Mouse (Mus musculus) heart, embryonic 16.5 days (tissue): ENCODE data around the gene Cblb. TPM values are rescaled to one million over a fixed set of nuclear protein-coding genes. Genes with fewer than 3 reads are reported as not detected.

Source experiments
- ATAC-seq: fragments of 200-750 bp; cut with Nextera tagmentation; replicated peaks from 2 replicates; pipeline ENCODE4 v1.8.0; 2017; ENCODE audit warnings: moderate number of reproducible peaks; ENCODE audit not compliant: insufficient read depth, low FRiP score; ENCODE audit errors: extremely low read depth
- H3K27ac ChIP-seq: fragments of 300-500 bp; sonication (generic); 2 replicates; pipeline ENCODE4 v1.5.1; 2014; ENCODE audit warnings: mild to moderate bottlenecking, low read length, control low read depth, moderate library complexity
- H3K27me3 ChIP-seq: fragments of 300-500 bp; sonication (generic); 2 replicates; pipeline ENCODE4 v1.6.1; 2014; ENCODE audit warnings: low read length, mixed read lengths; ENCODE audit not compliant: control insufficient read depth, insufficient read depth
- H3K36me3 ChIP-seq: fragments of 300-500 bp; sonication (generic); 2 replicates; pipeline ENCODE4 v1.6.1; 2014; ENCODE audit not compliant: control insufficient read depth, insufficient read depth
- H3K4me1 ChIP-seq: fragments of 300-500 bp; sonication (generic); 2 replicates; pipeline ENCODE4 v1.6.1; 2014; ENCODE audit warnings: low read length, mixed read lengths; ENCODE audit not compliant: control insufficient read depth, insufficient read depth
- H3K4me2 ChIP-seq: fragments of 300-500 bp; sonication (generic); 2 replicates; pipeline ENCODE4 v1.6.1; 2014; ENCODE audit warnings: low read depth, mild to moderate bottlenecking, control low read depth, low read length
- H3K4me3 ChIP-seq: fragments of 300-500 bp; sonication (generic); 2 replicates; pipeline ENCODE4 v1.5.1; 2014; ENCODE audit warnings: mild to moderate bottlenecking, control low read depth, low read length
- H3K9ac ChIP-seq: fragments of 300-500 bp; sonication (generic); 2 replicates; pipeline ENCODE4 v1.6.1; 2014; ENCODE audit warnings: low read length, control low read depth
- H3K9me3 ChIP-seq: fragments of 300-500 bp; sonication (generic); replicated peaks from 2 replicates; pipeline ENCODE4 v1.6.1; 2016; ENCODE audit warnings: low read length; ENCODE audit not compliant: control insufficient read depth
- WGBS: fragments of 180-500 bp; shearing (Covaris S2); extraction: QIAGEN DNeasy Blood & Tissue Kit; methylation state at CpG from one replicate; pipeline ENCODE4 v1.1.7; 2014; 5-methylcytosine and 5-hydroxymethylcytosine counted together
- polyA plus RNA-seq: library from polyadenylated mRNA; unstranded; fragments of >200 nt; fragmentation: Nextera tagmentation; extraction: Ambion mirVana; gene quantifications from 2 replicates; pipeline ENCODE4 v1.2.1, GENCODE M21; 2015

Cblb gene
- polyA plus RNA-seq, 1 experiment from 2014 or later, result 12.0 TPM

- no peaks in the 10 kb centered on the region for H3K4me1 ChIP-seq
- H3K36me3 ChIP-seq, result peaks cover 13% of the 10 kb centered on the region
- no peaks in the 10 kb centered on the region for H3K27me3 ChIP-seq
- no peak for ATAC-seq
- no peak overlapping the region for H3K4me3 ChIP-seq
- no peaks in the 10 kb centered on the region for H3K9me3 ChIP-seq
- H3K4me2 ChIP-seq, result no peak overlapping the region
- no peak overlapping the region for H3K9ac ChIP-seq
- H3K27ac ChIP-seq, result no peak overlapping the region
These were observed 142.2 kb downstream of the Cblb start for GRCm38 (mm10) chr16:52173253-52173652.

GRCm38 (mm10) chr16:52179839-52180238 is 148.8 kb downstream of the Cblb start:
- peaks cover 8% of the 10 kb centered on the region; the same call in 1 of the 2 replicates for H3K4me1 ChIP-seq
- H3K4me2 ChIP-seq, result no peak overlapping the region
- H3K9ac ChIP-seq, result no peak overlapping the region
- H3K9me3 ChIP-seq, result no peaks in the 10 kb centered on the region
- peak overlapping the region; percentile 58 for H3K27ac ChIP-seq
- no peak overlapping the region for H3K4me3 ChIP-seq
- no peaks in the 10 kb centered on the region for H3K27me3 ChIP-seq
- H3K36me3 ChIP-seq, result peaks cover 6% of the 10 kb centered on the region
- ATAC-seq, result no peak
- WGBS, result 55% methylated on average over 3 of the region's 3 CpGs

- Histone ChIP-seq H3K4me3 (no peak overlapping the region), H3K36me3 (peaks cover 9% of the 10 kb centered on the region), H3K4me1 (peaks cover 11% of the 10 kb centered on the region), H3K27ac (no peak overlapping the region), H3K9ac (no peak overlapping the region), H3K9me3 (no peaks in the 10 kb centered on the region), H3K4me2 (no peak overlapping the region), H3K27me3 (no peaks in the 10 kb centered on the region)
- 76% methylated on average over 7 of the region's 7 CpGs for WGBS
- no peak for ATAC-seq
These were observed 151.0 kb downstream of the Cblb start for GRCm38 (mm10) chr16:52182057-52182456.

GRCm38 (mm10) chr16:52184350-52184749 is 153.3 kb downstream of the Cblb start:
- no peak for ATAC-seq
- 48% methylated on average over 10 of the region's 10 CpGs for WGBS
- H3K4me2 ChIP-seq, result no peak overlapping the region

GRCm38 (mm10) chr16:52186731-52187130 is 155.7 kb downstream of the Cblb start:
- no peak for ATAC-seq

More at GRCm38 (mm10) chr16:52184350-52184749, 153.3 kb downstream of the Cblb start:
- no peak overlapping the region for H3K9ac ChIP-seq
- no peaks in the 10 kb centered on the region for H3K27me3 ChIP-seq
- peaks cover 14% of the 10 kb centered on the region for H3K36me3 ChIP-seq
- no peak overlapping the region for H3K4me3 ChIP-seq
- H3K9me3 ChIP-seq, result no peaks in the 10 kb centered on the region
- no peak overlapping the region for H3K27ac ChIP-seq
- peaks cover 9% of the 10 kb centered on the region for H3K4me1 ChIP-seq

GRCm38 (mm10) chr16:52189103-52189502 is 158.1 kb downstream of the Cblb start:
- ATAC-seq, result no peak
- H3K4me3 ChIP-seq, result no peak overlapping the region
- 80% methylated on average over 1 of the region's 2 CpGs for WGBS
- H3K27me3 ChIP-seq, result no peaks in the 10 kb centered on the region
- H3K36me3 ChIP-seq, result peaks cover 22% of the 10 kb centered on the region
- no peak overlapping the region for H3K9ac ChIP-seq
- H3K4me1 ChIP-seq, result peaks cover 3% of the 10 kb centered on the region; the same call in 1 of the 2 replicates
- no peaks in the 10 kb centered on the region for H3K9me3 ChIP-seq
- no peak overlapping the region for H3K27ac ChIP-seq
- no peak overlapping the region for H3K4me2 ChIP-seq

More at GRCm38 (mm10) chr16:52186731-52187130, 155.7 kb downstream of the Cblb start:
- 31% methylated on average over 10 of the region's 10 CpGs for WGBS
- H3K4me2 ChIP-seq, result no peak overlapping the region
- H3K9ac ChIP-seq, result no peak overlapping the region
- no peak overlapping the region for H3K4me3 ChIP-seq
- H3K36me3 ChIP-seq, result peaks cover 17% of the 10 kb centered on the region
- peaks cover 3% of the 10 kb centered on the region; the same call in 1 of the 2 replicates for H3K4me1 ChIP-seq
- no peak overlapping the region for H3K27ac ChIP-seq
- no peaks in the 10 kb centered on the region for H3K27me3 ChIP-seq
- no peaks in the 10 kb centered on the region for H3K9me3 ChIP-seq

GRCm38 (mm10) chr16:52190714-52191113 is 159.7 kb downstream of the Cblb start:
- Histone ChIP-seq H3K27ac (no peak overlapping the region), H3K27me3 (no peaks in the 10 kb centered on the region)

GRCm38 (mm10) chr16:52194040-52194439 is 163.0 kb downstream of the Cblb start:
- Histone ChIP-seq H3K9me3 (no peaks in the 10 kb centered on the region), H3K36me3 (peaks cover 26% of the 10 kb centered on the region), H3K27ac (no peak overlapping the region), H3K4me1 (no peaks in the 10 kb centered on the region), H3K4me2 (no peak overlapping the region), H3K27me3 (no peaks in the 10 kb centered on the region), H3K4me3 (no peak overlapping the region), H3K9ac (no peak overlapping the region)
- no peak for ATAC-seq
- WGBS, result 93% methylated on average over 5 of the region's 5 CpGs

More at GRCm38 (mm10) chr16:52190714-52191113, 159.7 kb downstream of the Cblb start:
- Histone ChIP-seq H3K4me3 (no peak overlapping the region), H3K9me3 (no peaks in the 10 kb centered on the region), H3K9ac (no peak overlapping the region), H3K4me2 (no peak overlapping the region), H3K36me3 (peaks cover 26% of the 10 kb centered on the region), H3K4me1 (peaks cover 3% of the 10 kb centered on the region; the same call in 1 of the 2 replicates)
- WGBS, result 83% methylated on average over 5 of the region's 5 CpGs
- ATAC-seq, result no peak

GRCm38 (mm10) chr16:52194866-52195265 is 163.8 kb downstream of the Cblb start:
- Histone ChIP-seq H3K9me3 (no peaks in the 10 kb centered on the region), H3K9ac (no peak overlapping the region), H3K36me3 (peaks cover 23% of the 10 kb centered on the region), H3K4me3 (no peak overlapping the region), H3K27me3 (no peaks in the 10 kb centered on the region), H3K27ac (no peak overlapping the region), H3K4me1 (no peaks in the 10 kb centered on the region), H3K4me2 (no peak overlapping the region)
- whole genome bisulfite sequencing, result 88% methylated on average over 3 of the region's 3 CpGs
- ATAC-seq, result no peak
